Mouse (Mus musculus) T-helper 17 cell (primary cell): ENCODE results near the gene Zdhhc23.

Source experiments
- in situ Hi-C, 2 experiments: fragments of 300-600 bp; cut with MboI, MseI; formaldehyde crosslinking; loops; 1 replicate in 1 of 2; 2 replicates in 1 of 2; pipeline ENCODE4 v1.15.1; 2025; ENCODE audit warnings: high pct_unique_total_duplicates in 2 of 2

Gene Zdhhc23

DNA sequence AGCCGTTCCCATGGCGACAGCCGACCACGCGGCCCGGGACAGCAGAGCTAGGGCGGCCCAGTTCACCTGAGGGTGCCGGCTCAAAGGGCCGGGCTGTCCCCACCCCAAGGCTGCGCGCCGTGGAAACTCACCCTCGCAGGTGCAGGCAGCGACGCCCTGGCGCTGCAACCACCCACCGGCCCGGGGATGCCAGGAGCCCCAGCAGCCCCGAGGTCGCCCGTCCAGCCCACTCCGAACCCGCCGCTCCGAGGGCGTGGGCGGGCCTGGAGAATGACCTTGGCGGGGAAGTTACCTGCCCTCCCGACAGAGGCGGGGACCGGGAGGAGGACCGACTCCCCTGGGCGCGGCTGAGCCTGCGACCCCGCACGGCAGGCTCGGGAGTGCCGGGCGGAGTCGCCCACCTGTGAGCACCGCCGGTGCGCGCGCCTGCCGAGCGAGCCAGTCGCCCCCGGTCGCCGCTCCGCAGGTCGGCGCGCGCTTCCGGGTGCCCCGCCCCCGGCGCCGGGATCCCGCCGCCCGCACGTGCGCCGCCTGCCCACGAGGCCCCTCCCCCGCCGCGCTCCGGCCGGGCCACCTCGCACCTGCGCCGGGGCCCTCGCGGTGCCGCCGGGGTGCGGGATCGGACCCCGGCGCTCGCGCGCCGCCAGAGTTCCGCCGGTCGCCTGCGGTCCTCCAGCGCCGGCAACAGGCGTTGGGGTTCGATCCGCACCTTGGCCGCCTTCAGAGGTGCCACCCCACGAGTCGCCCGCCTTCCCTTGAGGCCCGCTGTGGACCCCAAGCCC, at the start of gene Zdhhc23:
Gene Zdhhc23, minus strand, starts transcription at position 464 of the 782 bp plus-strand sequence.
- in situ Hi-C loops: no loop called here

DNA sequence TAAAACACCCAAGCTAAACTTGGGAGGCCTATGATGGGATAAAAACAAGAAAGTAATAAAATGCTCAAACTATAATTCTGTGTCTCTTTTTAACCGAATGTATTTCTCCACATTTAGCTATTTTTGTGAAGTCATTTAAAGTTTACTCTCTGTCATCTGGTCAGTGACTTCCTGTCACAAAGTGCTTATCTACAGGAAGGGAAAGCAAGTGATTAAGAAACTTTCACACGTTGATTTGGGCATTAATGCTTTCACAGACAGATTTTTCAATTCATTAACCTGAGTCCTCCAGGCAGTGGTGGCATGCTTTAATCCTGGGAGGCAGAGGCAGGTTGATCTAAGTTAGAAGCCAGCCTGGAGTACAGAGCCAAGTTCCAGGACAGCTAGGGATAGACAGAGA, 49.7 kb upstream of the Zdhhc23 start:
- in situ Hi-C loops: no loop called here

- in situ Hi-C loops: no loop called here
Observed at GRCm38 (mm10) chr16:44026822-44027221, 47.2 kb upstream of the Zdhhc23 start.

DNA sequence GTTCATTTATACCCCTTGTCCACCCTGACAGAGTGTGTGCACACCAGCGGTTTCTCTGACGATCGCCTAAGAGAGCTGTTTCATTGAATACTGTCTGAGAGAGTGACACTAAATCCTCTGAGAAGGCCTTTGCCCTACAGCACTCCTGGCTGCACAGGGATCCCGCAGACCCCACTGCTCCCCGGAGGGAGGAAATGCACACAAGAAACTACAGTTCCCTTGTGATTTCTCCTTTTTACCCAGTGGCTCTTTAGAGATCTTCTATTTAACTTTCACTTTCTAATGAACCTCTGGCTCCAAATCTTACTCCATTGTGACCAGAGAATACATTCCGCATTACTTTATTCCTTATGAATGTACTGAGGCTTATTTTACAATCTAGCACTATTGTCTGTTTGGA, 46.6 kb upstream of the Zdhhc23 start:
- in situ Hi-C loops: no loop called here

GRCm38 (mm10) chr16:44018986-44019548, 39.5 kb upstream of the Zdhhc23 start:
- in situ Hi-C loops: no loop called here

- in situ Hi-C loops: no loop called here
Observed at GRCm38 (mm10) chr16:44018372-44018771, 38.8 kb upstream of the Zdhhc23 start.

- in situ Hi-C loops: no loop called here
Observed at GRCm38 (mm10) chr16:44017707-44018106, 38.1 kb upstream of the Zdhhc23 start.

- in situ Hi-C loops: no loop called here
Observed at GRCm38 (mm10) chr16:44016164-44016563, 36.6 kb upstream of the Zdhhc23 start.

DNA sequence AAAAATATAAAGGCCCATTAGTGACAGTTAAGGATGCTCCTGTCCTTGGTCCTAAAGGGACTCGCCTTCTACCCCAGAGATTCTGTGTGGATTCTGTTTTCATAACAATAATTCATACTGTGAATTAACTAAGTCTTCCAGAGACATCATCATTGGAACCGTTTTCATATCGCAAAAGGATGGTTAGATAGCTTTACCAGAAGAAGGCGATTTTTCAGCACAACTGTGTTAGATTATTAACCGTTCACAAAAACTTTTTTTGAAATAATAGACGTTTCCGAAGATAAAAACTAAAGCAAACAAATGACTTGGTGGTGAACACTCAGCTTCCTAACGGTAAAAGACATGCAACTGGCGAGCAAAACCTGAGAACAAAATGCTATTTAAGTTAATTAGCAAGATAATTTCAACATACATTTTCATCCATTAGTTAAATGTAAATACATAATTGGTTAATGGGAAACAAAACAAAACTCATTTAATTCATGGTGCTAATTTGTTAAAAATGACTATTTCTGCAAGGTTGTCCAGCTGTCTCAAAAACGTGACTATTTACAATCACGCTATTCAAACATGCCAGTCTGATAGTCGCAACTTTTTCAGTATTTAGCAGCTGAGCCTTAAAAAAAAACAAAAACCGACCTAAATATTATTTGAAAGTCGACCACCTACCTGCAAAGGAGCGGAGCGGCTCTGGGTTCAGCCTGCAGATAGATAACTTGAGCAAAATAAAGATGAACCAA, 36.0 kb upstream of the Zdhhc23 start:
- in situ Hi-C loops: no loop called here

DNA sequence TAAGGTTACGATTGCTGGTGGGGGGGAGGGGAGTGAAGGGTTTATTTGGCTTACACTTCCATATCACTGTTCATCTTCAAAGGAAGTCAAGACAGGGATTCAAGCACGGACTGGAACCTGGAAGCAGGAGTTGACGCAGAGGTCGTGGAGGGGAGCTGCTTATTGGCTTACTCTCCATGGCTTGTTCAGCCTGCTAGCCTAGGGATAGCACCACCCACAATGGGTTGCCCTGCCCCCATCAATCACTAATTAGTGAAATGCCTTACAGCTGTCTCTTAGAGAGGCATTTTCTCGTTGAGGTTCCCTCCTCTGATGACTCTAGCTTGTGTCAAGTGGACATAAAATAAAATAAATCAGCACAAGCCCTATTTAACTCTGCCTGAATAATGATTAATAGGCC, 31.4 kb upstream of the Zdhhc23 start:
- in situ Hi-C loops: loop anchor here in 1 of 2 experiments (5.0 kb wide), 1 partner anchor 49 kb away; no protein-coding TSS in a partner anchor

DNA sequence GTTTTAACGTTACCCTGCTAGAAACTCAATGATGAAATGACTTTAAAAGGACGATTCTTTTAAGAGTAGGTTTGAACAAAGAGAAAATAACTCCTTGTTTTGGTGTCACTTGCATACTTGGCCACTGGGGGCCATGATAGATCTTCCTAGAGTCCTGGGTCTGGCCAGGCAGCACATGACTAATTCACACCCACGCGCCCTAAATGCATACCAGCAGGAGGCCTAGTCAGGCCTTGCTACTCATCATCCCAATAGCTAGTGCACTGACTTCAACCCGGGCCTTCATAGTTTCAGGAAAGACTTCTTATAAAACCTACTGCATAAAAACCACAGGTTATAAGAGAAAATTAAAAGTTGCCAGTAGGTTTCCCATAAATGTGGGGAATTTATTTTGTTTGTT, 22.5 kb upstream of the Zdhhc23 start:
- in situ Hi-C loops: no loop called here

- in situ Hi-C loops: loop anchor here in 1 of 2 experiments (5.0 kb wide), 1 partner anchor 98 kb away; no protein-coding TSS in a partner anchor
Observed at GRCm38 (mm10) chr16:43999541-43999940, 19.9 kb upstream of the Zdhhc23 start.

- in situ Hi-C loops: loop anchor here in 1 of 2 experiments (5.0 kb wide), 1 partner anchor 98 kb away; no protein-coding TSS in a partner anchor
Observed at GRCm38 (mm10) chr16:43999111-43999510, 19.5 kb upstream of the Zdhhc23 start.

GRCm38 (mm10) chr16:43994623-43995022, 15.0 kb upstream of the Zdhhc23 start:
- in situ Hi-C loops: loop anchor here in 1 of 2 experiments (5.0 kb wide), 1 partner anchor 103 kb away; no protein-coding TSS in a partner anchor

DNA sequence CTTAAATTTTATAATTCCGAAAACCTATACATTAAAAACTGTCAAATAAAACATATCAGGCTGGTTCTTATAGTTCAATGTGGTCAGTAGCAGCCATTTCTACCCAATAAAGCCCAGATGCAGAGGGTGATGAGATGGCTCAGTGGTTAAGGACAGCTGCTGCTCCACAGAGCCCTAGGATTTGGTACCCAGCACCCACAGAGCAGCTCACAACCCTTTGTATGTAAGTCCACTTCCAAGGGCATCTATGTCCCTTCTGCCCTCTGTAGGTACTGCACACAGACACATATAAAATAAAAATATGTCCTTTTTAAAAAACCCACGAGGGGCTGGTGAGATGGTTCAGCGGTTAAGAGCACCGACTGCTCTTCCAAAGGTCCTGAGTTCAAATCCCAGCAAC, 6.7 kb upstream of the Zdhhc23 start:
- in situ Hi-C loops: no loop called here

DNA sequence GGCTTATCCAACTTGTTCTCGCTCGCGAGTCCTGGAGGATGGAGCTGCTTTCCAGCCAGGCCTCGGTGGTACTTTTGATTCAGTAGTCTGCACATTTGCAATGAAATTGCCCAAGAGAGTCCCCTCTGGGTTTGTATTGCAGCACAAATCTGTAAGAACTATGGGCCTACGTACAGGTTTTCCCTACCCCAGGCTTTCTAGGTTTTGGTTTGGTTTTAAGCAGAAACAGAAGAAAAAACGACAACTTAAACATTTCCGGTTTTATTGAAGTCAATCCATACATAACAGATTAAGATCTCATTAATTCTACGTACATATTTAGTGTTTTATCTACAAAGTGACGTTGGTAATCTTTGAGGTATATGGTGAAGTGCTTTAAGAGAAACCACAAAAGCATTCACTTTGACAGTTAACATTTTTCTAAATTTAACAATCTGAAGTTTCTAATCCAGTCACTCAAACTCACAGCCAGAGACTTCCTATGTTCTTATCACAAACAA, 569 bp upstream of the Zdhhc23 start:
- in situ Hi-C loops: no loop called here

DNA sequence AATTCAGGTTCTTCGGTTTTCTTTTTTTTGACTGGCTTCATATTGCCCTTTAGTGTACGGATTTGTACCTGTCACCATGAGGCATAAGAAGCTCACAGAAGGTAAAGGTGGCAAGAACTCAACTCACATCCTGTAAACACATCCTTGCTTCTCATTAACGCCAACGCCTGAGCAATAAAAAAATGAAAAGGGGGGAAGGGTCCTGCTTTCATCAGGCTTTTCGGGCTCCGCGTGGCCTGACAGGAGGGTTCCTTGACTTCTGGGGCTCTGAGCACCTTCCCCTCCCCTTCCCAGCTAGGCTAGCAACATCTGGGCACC, 622 bp downstream of the Zdhhc23 start:
- in situ Hi-C loops: no loop called here

GRCm38 (mm10) chr16:43973606-43974220, 5.9 kb downstream of the Zdhhc23 start:
- in situ Hi-C loops: no loop called here

DNA sequence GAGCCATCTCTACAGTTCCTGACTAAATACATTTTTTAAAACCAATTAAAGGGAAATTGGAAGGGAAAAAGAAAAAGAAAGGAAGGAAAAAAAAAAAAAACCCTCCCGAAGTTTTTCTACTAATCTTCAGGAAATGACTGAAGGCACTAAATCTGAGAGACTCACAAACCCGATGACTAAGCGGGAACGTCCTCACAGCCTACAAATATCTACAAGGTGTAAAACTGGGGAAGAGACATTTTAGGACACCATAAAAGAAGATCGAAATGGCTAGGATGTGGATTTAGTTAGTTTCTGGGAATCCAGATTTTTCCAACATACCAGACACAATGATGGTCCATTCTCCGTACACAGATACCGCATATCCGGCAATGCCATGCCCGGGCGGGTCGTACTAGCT, 6.4 kb downstream of the Zdhhc23 start:
- in situ Hi-C loops: no loop called here

DNA sequence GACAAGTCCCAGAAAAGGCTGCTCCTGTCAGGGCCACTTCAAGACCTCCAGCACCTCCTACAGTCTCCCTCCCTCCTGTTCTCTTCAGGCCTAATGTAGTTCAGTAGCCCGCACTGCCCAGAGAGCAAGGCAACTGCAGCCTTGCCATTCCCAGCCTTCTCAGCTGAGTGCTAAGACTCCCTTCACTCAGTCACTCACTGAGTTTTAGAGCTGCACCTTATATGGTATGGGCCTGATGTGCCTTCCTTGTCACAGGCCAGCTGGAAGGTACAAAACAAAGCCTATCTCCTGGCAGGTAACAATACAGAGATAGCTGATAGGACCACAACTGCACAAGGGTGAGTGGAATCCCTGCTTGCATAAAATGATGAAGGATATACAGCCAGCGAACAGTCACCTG, 7.2 kb downstream of the Zdhhc23 start:
- in situ Hi-C loops: no loop called here

DNA sequence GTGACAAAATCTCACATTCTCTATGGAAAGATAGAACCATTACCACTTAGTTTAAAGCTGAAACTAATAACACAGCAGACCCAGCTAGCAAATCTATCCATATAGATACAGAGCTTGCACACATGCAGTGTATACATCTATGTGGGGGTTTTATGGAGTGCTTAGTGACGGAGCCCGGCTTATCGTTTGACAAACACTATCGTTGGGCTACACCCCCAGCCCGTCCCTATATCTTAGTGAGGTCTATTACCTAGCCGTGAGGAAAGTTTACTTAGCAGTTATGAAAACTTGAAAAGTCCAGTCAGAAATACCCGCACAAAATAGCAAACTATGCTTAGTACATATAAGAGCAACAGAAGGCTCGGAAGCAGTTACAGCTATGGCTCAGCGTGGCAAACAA, 7.8 kb downstream of the Zdhhc23 start:
- in situ Hi-C loops: no loop called here

- in situ Hi-C loops: no loop called here
Observed at GRCm38 (mm10) chr16:43971189-43971588, 8.4 kb downstream of the Zdhhc23 start.
